Mouse (Mus musculus) layer of hippocampus, adult 8-10 months (tissue): ENCODE measurements around the gene Hmgb2. TPM values are rescaled to one million over a fixed set of nuclear protein-coding genes. Genes with fewer than 3 reads are reported as not detected.

ENCODE experiments used
- DNase-seq, 2 experiments: peaks; one replicate each; pipeline ENCODE4 v3.0.0; 2022; ENCODE audit warnings: low spot score in 2 of 2
- total RNA-seq, 4 experiments: library from RNA; stranded (reverse); gene quantifications; 2 replicates each; pipeline ENCODE4 v1.2.4; 2022

The Hmgb2 gene
- total RNA-seq, 4 experiments from 2014 or later: 2.6 to 13.0 (median 5.8) TPM

- DNase-seq: no peak
Measured at GRCm38 (mm10) chr8:57552102-57553032, 40.7 kb downstream of the Hmgb2 start.

- no peak for DNase-seq
Measured at GRCm38 (mm10) chr8:57560926-57561325, 49.2 kb downstream of the Hmgb2 start.

- no peak for DNase-seq
Measured at GRCm38 (mm10) chr8:57562741-57563140, 51.0 kb downstream of the Hmgb2 start.

GRCm38 (mm10) chr8:57563726-57564125 is 52.0 kb downstream of the Hmgb2 start:
- peak; percentile 41 to 42 for DNase-seq

GRCm38 (mm10) chr8:57565039-57565438 is 53.3 kb downstream of the Hmgb2 start:
- no peak for DNase-seq

Other genes starting within 250 kb of the Hmgb2 start
- gene Hand2, start 190.9 kb upstream of the Hmgb2 start, total RNA-seq: not detected
- 10 to 100 TPM; 53.6 to 76.8 (median 61.3) TPM for gene Scrg1, start 56.0 kb upstream of the Hmgb2 start, total RNA-seq
- 10 to 100 TPM in 2 of 4 experiments, 1 to 10 TPM in 2; 8.8 to 14.9 (median 10.2) TPM for gene Sap30, start 24.0 kb upstream of the Hmgb2 start, total RNA-seq
- 10 to 100 TPM; 11.1 to 12.9 (median 12.0) TPM for gene Galnt7, start 141.1 kb downstream of the Hmgb2 start, total RNA-seq